Mouse (Mus musculus): ENCODE measurements around the gene Cldn34b3. TPM values are rescaled to one million over a fixed set of nuclear protein-coding genes. Genes with fewer than 3 reads are reported as not detected.
"Not testable (repeated sequence)": the region's sequence is repeated elsewhere in the genome, so short reads cannot be mapped to it uniquely, and the experiment has no call there.

Gene Cldn34b3
- total RNA-seq (2021), result not detected
- long read RNA-seq, experiment 1, result 0 reads
- long read RNA-seq, experiment 2, result 0 reads

DNA sequence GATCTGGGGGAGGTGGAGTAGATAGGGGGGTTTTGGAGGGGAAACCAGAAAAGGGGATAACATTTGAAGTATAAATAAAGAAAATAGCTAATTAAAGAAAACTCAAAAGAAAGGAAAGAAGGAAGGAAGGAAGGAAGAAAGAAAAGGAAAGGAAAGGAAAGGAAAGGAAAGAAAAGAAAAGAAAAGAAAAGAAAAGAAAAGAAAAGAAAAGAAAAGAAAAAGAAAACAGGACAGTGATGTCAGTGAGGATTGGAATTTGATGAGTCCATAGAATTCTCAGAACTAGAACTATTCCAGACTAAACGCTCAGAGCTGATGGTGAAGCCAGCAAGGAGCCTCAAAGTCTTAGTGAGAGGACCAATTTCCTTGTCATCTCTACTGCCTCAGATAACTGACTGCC is at the start of gene Cldn34b3:
Cldn34b3 (plus strand) TSS at position 301 of the 400 bp plus-strand sequence.
- not testable (repeated sequence) for DNase-seq (ENCODE audit: low spot score in 2 of 2)

Other genes with a start within 250 kb of the Cldn34b3 start
- gene Cldn34b4, start 129.0 kb downstream of the Cldn34b3 start, total RNA-seq (2021), result not detected